ENCODE assay signal across 26 mouse cellular contexts in genomic region chr1:12242090-12242489, GRCm38 (mm10).
"Had no signal": no experiment of that assay in that cellular context is flagged by ENCODE, and none has a peak within 500 bp of the region (broad histone marks: within the 10 kb centered on the region; RNA-seq: fewer than 3 reads in every experiment).

No protein-coding gene starts in this region.

- H3K27me3 ChIP-seq: heart, embryonic 12.5 days; hindbrain, embryonic 12.5 days; intestine, embryonic 15.5 days; limb, embryonic 12.5 days; limb, embryonic 15.5 days; liver, embryonic 12.5 days had no signal

- ATAC-seq: hindbrain, embryonic 16.5 days; inflammation-experienced regulatory T-cells, adult 6 months; intestine, embryonic 15.5 days; liver, embryonic 12.5 days had no signal

- H3K4me1 ChIP-seq: heart, embryonic 10.5 days; heart, embryonic 12.5 days; hindbrain, embryonic 10.5 days; hindbrain, embryonic 12.5 days; intestine, embryonic 15.5 days; limb, embryonic 12.5 days; limb, embryonic 15.5 days; liver, embryonic 12.5 days had no signal

- H3K4me2 ChIP-seq: heart, embryonic 12.5 days; hindbrain, embryonic 12.5 days; hindbrain, embryonic 14.5 days; intestine, embryonic 15.5 days; limb, embryonic 12.5 days; limb, embryonic 15.5 days; liver, embryonic 12.5 days had no signal

- H3K4me3 ChIP-seq: gastrocnemius, adult 2 months; heart, embryonic 10.5 days; heart, embryonic 12.5 days; hindbrain, embryonic 10.5 days; hindbrain, embryonic 12.5 days; intestine, embryonic 15.5 days; limb, embryonic 12.5 days; limb, embryonic 15.5 days; liver, embryonic 12.5 days had no signal

- DNase-seq: gastrocnemius, adult 2 months; gastrocnemius, postnatal 10 days; gastrocnemius, postnatal 25 days; heart, adult 18-20 months; heart, postnatal 10 days; heart, postnatal 4 days; kidney, adult 11 months; kidney, adult 2 months; kidney, postnatal 10 days; kidney, postnatal 25 days; kidney, postnatal 4 days; layer of hippocampus, adult 9-11 months; layer of hippocampus, postnatal 36 days; left cerebral cortex, postnatal 4 days had no signal

- H3K27ac ChIP-seq: gastrocnemius, adult 2 months; heart, embryonic 10.5 days; hindbrain, embryonic 10.5 days; hindbrain, embryonic 12.5 days; hindbrain, embryonic 14.5 days; intestine, embryonic 15.5 days; limb, embryonic 12.5 days; limb, embryonic 15.5 days; liver, embryonic 12.5 days; liver, embryonic 14.5 days had no signal

- H3K36me3 ChIP-seq: heart, embryonic 10.5 days; heart, embryonic 12.5 days; hindbrain, embryonic 10.5 days; hindbrain, embryonic 12.5 days; intestine, embryonic 15.5 days; limb, embryonic 12.5 days; limb, embryonic 15.5 days; liver, embryonic 12.5 days had no signal

- H3K9me3 ChIP-seq: heart, embryonic 10.5 days; heart, embryonic 12.5 days; hindbrain, embryonic 10.5 days; hindbrain, embryonic 12.5 days; intestine, embryonic 15.5 days; limb, embryonic 12.5 days; limb, embryonic 15.5 days; liver, embryonic 12.5 days had no signal

- H3K9ac ChIP-seq: heart, embryonic 12.5 days; hindbrain, embryonic 12.5 days; hindbrain, embryonic 14.5 days; intestine, embryonic 15.5 days; limb, embryonic 12.5 days; limb, embryonic 15.5 days; liver, embryonic 12.5 days; liver, embryonic 14.5 days had no signal
